Mouse (Mus musculus) frontal cortex, adult 2 months (tissue): ENCODE data around the gene Lrrc10b. TPM values are rescaled to one million over a fixed set of nuclear protein-coding genes. Genes with fewer than 3 reads are reported as not detected.

Source experiments
- DNase-seq, 2 experiments: peaks; one replicate each; pipeline ENCODE4 v3.0.0; 2022; ENCODE audit warnings: low spot score in 1 of 2; ENCODE audit errors: extremely low spot score in 1 of 2
- polyA plus RNA-seq: library from polyadenylated mRNA; depleted of rRNA; stranded (reverse); fragments of >200 nt; gene quantifications from 2 replicates; pipeline ENCODE4 v1.2.3, GENCODE M21; 2012; rRNA removed

The Lrrc10b gene
- polyA plus RNA-seq, 1 experiment, result 4.7 TPM

- no peak for DNase-seq
Observed at GRCm38 (mm10) chr19:10413701-10414242, 43.5 kb downstream of the Lrrc10b start.

Other genes starting within 250 kb of the Lrrc10b start
- gene Myrf, start 216.7 kb downstream of the Lrrc10b start, polyA plus RNA-seq, result 13.4 and 14.4 TPM in 2 replicates
- gene Dagla, start 152.6 kb downstream of the Lrrc10b start, polyA plus RNA-seq, result 46.8 and 52.7 TPM in 2 replicates
- gene Syt7, start 68.4 kb downstream of the Lrrc10b start, polyA plus RNA-seq, result 187 and 212 TPM in 2 replicates
- 0.84 and 1.2 TPM in 2 replicates for gene Ppp1r32, start 25.5 kb upstream of the Lrrc10b start, polyA plus RNA-seq
- 80.3 and 90.6 TPM in 2 replicates for gene Cpsf7, start 67.8 kb upstream of the Lrrc10b start, polyA plus RNA-seq
- 57.7 and 61.9 TPM in 2 replicates for gene Sdhaf2, start 68.7 kb upstream of the Lrrc10b start, polyA plus RNA-seq
- gene Tmem216, start 98.8 kb upstream of the Lrrc10b start, polyA plus RNA-seq, result 21.4 and 22.2 TPM in 2 replicates
- 13.9 and 14.1 TPM in 2 replicates for gene Cyb561a3, start 119.7 kb upstream of the Lrrc10b start, polyA plus RNA-seq
- gene Tmem138, start 119.9 kb upstream of the Lrrc10b start, polyA plus RNA-seq, result 21.2 and 22.3 TPM in 2 replicates
- gene Ddb1, start 147.9 kb upstream of the Lrrc10b start, polyA plus RNA-seq, result 126 and 138 TPM in 2 replicates
- 14.4 and 15.0 TPM in 2 replicates for gene Tkfc, start 148.2 kb upstream of the Lrrc10b start, polyA plus RNA-seq
- gene Vwce, start 176.7 kb upstream of the Lrrc10b start, polyA plus RNA-seq, result 0.99 and 1.4 TPM in 2 replicates
- gene Pga5, start 220.6 kb upstream of the Lrrc10b start, polyA plus RNA-seq, result 0.17 and 0.46 TPM in 2 replicates
- 22.6 and 25.1 TPM in 2 replicates for gene Vps37c, start 231.3 kb upstream of the Lrrc10b start, polyA plus RNA-seq